Mouse (Mus musculus): ENCODE data around the gene Ptprm.
A peak's percentile ranks its signal among the peaks of the same experiment; 100 is the strongest.

The Ptprm gene

DNA sequence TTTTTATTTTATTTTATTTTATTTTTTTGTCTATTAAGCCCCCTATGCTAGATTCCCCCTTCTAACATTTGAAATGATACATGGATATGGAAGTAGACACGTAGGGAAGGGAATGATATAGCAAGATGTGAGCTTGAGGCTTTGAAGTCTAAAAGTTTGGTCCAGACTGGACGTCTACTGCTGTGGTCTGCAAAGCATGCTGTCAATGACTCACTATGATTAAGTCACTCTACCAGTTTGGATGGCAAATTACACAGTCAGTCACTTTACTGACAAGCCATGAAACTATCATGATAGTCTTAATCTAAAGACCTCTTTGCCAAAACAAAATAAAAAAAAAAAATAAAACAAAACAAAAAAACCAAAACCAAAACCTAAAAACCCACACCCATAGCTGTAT lies 363.5 kb downstream of the Ptprm start:
- peak; percentile 28 for DNase-seq (ENCODE audit: inconsistent ontology term)

DNA sequence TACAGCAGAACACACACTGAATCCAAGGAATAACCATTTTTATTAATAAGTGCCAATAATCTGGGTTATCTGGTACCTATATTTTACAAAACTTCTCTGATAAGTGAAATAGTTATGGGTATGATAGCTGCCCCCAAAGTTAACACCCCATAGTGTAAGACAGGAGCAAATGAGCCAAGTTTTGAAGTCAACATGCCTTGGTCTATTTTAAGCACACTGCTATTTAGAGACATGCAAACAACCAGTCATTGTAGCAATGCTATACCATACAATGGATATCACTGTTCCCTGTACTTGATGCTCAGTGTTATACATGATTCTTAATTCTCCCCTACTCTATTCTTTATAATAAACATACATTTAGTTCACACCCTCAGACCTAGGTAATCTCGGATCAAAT lies 366.2 kb downstream of the Ptprm start:
- DNase-seq (ENCODE audit: inconsistent ontology term), result no peak

DNA sequence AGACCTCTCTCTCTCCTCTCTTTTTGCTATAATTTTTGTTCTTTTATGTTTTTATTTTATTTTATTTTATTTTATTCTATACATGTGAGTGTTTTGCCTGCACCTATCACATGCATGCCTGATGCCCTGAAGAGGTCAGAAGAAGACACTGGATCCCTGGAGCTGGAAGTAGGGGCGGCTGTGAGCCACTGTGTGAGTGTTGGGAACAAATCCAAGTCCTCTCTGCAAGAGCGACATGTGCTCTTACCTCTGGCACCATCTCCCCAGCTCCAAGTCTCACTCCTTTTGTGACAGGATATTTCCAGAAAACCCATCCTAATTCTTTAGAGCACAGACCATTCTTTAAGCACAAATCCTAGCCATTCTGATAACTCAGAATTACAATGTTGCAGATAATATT lies 372.6 kb downstream of the Ptprm start:
- DNase-seq (ENCODE audit: inconsistent ontology term), result no peak

DNA sequence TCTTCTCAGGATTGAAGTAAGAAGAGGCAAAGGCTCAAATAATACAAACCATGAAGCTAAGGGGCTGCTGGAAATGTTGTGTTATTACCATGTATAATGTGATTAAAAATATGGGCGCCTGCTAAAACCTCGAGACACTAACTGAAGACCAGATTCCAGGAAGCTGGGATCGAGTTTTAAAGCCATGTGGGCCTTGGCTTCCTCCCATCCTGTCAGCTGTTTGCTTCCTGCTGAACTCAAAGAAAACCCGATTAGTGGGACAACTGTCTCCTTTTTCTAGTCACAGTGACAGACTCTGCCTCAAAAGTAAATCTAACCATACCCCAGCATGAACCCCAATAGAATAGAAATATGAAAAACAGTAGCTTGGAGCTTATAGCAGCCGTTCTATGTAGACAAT lies 374.3 kb downstream of the Ptprm start:
- no peak for DNase-seq (ENCODE audit: inconsistent ontology term)

DNA sequence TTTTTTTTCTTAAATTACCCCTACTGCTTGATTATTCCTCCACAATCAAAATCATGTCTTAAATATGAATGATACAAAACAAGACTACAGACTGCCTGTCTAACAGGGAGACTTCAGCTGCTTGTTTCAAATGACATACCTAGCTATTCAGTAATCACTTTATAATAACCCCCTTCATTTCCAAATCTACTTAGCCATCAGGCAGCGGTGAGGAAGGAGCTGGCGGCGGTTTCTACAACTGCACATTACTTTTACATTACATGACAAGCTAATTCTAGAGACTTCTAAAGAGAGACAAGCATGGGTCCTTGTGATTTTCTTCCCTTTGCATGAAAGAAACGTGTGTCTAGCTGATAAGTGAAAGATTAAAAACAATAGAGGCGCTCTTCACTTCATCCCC lies 377.8 kb downstream of the Ptprm start:
- DNase-seq (ENCODE audit: inconsistent ontology term), result no peak

DNA sequence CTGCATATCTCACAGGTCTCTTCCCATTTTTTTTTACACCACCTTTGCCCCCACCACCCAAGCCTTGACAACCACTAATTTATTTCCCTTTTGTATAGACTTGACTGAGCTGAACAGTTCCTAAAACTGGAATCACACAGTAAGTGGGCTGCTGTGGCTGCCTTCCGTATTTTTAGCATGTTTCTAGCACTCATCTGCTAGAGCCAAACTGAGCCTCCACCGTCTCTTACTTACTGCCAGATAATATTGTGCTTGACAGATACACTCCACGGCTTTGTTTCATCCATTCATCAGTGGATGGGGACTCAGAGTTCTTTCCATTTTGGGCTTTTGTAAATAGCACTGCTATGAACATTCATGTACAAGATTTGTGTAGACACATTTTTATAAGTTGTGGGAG lies 381.3 kb downstream of the Ptprm start:
- no peak for DNase-seq (ENCODE audit: inconsistent ontology term)

DNA sequence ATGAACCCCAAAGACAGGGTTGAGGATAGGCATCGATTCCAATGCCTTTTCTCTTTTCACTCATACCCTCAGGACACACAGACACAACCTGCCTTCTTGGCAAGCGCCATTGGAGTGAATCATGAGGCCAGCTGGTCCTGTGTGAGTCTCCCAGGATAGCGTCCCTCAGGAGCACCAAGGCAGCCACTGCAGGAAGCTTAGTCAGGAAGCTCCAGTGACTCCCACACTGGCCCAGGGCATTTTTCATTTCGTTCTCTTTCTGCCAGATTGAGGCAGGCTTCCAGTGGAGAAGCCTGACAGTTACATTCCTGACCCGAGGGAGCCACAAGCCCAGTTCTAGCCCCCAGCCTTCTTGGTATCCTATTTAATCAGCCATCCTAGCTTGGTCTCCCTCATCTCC lies 393.3 kb downstream of the Ptprm start:
- peak; percentile 90 for DNase-seq (ENCODE audit: inconsistent ontology term)

DNA sequence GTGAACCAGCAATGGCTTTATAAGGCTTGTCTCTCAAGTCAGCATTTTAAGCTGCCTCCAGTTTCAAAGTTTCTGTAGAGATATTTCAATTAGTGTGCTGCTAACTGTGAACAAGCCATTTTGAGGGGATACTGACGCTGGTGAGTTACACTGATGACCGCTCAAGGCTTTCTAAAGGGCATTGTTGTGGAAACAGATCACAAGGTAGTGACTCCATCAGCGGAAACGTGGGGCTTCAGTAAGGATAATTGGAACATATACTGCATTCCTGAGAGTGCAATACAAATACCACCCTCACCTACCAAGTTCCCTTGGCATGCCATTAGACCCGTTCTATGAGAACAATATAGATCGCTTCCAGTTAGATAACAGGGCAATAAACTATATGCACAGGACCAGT lies 393.7 kb downstream of the Ptprm start:
- DNase-seq (ENCODE audit: inconsistent ontology term), result peak; percentile 79

DNA sequence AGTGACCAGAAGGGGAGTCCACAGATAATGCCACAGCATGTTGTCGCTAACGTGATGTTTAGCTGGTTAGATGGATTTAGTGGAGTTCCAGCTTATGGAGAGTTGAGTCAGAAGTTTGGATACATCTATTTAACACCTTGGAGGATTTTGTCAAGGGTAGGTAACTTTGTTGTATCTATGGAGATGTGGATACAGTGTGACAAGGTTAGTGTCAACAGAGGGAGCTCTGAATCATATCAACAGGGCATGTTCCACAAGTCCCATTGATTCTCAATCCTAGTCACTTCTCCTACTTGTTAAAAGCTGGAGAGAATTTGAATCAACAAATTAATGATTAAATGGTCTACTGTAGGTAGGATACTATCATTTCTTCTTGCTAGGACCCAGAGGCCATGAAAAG lies 394.4 kb downstream of the Ptprm start:
- DNase-seq (ENCODE audit: inconsistent ontology term), result no peak

DNA sequence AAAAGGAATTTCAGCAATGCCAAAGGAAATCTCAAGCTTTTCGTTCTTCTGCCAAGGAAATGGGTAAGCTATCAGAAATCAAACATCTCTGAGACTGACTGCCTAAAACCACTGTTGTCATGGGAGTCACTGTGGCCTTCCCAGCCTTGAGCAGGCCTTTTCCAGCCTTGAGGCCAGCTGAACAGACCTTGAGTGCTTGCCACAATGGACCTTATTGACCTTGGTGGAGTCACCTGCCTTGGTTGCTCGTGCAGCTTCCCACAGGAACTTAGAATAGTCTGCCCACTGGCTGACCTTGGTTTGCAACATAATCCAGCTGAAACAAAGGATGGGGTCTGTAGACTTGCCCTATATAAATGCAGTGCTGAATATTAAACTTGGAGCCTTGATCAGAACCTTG lies 395.5 kb downstream of the Ptprm start:
- no peak for DNase-seq (ENCODE audit: inconsistent ontology term)

DNA sequence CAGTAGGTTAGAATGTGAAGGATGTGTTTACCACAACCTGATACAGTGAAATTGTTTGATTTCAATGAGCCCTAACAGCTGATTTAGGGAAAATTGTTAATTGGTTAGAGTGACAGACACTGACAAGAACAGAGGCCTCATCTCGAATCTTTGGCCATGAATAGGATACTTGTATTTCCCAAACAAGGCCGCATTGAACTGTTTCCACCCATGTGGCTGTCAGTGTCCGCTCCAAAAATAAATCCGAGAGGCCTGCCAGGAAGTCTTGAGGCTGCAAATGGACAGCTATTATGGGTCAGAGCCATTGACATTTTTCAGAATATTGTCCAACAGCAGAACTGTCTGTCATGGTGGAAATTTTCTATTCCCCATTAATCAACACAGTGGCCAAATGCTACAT lies 409.8 kb downstream of the Ptprm start:
- DNase-seq (ENCODE audit: inconsistent ontology term), result peak; percentile 71

DNA sequence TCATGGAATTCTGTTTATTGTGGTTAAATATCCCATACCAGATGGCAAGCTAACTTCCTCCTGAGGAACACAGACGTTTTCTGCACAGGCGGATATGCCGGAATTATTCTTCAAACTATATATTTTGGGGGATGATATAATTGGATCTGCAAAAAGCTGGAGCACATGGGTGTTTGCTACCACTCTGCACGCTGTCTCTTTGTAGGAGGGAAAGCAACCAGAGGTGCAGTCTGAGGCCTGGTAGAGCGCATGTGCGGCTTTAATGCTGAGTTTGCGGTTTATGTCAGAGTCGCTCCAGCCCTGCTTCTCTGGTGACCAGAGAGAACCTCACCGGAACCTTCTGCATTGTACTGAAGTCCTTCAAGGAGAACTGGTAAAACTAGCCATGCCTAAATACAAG lies 410.7 kb downstream of the Ptprm start:
- DNase-seq (ENCODE audit: inconsistent ontology term), result no peak

DNA sequence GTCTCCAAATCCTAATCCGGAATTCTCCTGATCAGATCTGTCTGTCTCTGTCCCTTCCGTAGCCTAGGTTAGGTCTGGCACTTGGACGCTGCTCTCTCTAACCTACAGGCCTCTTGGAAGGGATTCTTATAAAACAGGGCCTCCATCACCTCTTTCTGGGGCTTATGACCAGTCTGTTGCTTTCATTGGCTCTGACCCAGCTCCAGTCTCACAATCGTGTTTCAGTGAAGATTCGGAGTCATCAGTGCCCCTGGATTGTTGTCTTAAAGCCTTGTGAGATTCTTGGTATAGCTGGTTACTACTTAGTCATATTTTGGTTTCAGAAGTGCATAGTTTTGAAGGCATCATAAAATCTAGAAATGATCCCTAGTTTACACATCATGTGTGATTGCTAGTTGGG lies 428.6 kb downstream of the Ptprm start:
- no peak for DNase-seq (ENCODE audit: inconsistent ontology term)

DNA sequence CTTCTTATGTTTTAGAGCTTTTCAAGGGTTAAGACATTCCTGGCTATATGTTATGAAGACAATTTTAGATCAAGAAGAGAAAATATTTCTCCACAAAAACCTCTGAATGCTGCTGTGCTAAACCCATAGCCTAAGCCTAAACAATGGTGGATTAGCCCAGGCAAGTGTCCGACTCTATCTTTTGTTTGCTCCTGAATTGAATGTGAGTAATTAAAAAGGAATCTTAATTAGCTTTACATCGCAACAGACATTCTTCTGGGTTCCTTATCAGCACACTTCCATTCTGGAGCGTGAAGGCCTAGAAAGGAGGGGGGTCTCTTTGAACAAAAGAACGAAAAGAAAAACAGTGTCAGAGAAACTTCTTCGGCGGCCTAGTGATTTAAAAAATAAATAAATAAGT lies 439.6 kb downstream of the Ptprm start:
- peak; percentile 72 for DNase-seq (ENCODE audit: inconsistent ontology term)

DNA sequence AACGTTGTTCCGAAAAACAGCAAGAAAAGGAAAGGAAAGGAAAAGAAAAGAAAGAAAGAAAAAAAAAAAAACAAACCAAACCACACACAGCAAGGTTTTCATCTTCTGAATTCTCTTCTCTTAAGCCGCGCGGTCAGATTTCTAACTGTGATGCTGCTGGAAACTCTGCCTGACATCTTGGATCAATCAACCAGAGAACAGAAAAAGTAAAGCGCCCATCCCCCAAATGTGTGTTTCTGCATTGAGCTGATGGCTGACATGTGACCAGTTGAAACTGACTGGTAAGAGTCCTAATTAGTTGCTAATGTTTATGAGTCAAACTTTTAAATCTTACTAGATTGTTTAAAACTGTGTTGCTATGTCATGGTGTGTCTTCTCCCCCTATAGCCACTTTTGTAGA lies 441.7 kb downstream of the Ptprm start:
- DNase-seq (ENCODE audit: inconsistent ontology term), result peak; percentile 8

DNA sequence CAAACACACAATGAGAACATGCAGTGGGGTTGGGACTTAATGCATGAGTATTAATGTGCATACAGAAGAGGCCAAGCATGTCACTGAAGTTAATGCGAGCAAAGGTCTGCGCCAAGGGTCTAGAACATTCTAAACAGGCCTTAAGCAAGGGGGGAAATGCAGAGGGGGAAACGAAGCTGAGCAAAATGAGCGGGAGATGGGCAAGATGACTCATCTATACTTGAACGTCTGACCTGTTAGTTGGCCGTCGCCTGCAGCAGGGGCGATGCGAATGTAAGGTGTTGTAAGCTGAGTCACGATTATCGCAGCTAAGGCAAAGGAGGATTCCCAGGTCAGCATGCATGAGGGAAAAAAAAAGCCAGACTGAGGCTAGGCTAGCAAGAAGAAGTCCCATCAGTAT lies 442.1 kb downstream of the Ptprm start:
- DNase-seq (ENCODE audit: inconsistent ontology term), result no peak

DNA sequence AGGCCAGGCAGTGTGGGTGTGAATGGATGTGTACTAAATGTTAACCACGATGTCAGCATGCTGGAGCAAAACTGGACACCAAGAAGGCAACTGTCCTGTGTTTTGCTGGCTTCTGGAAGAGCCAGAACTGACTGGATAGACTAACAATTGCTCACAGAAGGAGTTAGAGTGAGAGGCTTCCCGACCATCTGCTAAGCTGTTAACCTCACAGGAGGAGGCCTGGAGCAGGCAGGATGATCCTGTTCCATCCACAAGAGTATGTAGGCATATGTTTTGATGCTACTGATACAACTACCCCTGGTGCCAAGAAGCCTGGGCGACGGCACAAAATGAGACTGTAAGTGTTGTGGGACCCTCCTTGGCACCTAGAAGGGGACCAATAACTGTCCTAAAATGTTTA lies 444.4 kb downstream of the Ptprm start:
- no peak for DNase-seq (ENCODE audit: inconsistent ontology term)

DNA sequence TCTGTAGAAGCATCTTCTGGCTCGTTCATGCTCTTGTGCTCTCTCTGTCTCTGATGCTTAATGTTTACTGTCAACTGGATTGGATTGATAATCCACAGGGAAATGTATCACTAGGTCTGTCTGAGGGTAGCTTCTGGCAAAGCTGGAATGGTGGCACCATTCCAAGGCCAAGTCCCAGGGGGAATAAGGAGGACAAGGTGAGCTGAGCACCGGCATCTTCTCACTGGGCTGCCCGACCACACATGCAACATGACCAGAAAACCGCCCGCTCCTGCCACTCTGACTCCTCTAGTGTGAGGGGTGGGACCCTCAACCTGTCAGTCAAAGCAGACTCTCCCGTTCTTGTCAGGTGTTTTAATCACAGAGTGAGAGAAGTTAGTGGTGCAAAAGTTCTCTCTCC lies 445.3 kb downstream of the Ptprm start:
- no peak for DNase-seq (ENCODE audit: inconsistent ontology term)

DNA sequence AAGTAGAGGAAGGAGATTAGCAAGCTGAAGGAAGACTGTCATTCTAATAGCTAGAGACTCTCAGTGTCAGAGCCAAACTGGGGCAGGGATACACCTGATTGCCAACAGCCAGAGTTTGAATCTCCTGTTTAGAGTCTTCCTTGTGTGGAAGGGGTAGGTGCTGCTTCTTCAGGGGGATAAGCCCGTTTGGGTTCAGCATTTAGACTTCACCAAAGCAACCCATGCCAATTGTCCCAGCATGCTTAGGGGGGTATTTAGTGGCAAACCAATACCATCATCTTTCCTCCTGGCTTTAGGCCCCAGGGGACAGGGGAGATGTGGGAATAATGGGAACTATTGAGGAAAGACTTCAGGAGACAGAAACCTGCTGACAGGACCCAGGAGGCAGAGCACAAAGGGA lies 460.1 kb downstream of the Ptprm start:
- no peak for DNase-seq (ENCODE audit: inconsistent ontology term)

DNA sequence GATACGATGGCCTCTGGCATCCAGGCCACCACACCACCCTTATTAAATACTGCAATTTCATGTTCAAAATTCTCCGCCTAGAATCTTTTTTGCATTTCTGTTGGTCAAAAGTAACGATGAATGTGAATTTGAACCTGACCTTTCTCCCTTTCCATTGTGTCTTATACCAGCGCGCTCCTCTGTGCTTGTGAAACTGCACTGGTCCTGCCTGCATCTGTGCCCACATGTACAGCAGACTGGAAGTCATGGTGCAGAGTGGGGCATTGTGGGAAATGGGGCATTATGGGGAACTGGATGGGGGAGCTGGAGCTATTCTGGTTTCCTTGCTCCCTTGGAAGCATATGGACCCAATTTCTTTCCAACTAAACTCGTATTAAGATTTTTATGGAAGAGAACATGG lies 462.3 kb downstream of the Ptprm start:
- no peak for DNase-seq (ENCODE audit: inconsistent ontology term)

DNA sequence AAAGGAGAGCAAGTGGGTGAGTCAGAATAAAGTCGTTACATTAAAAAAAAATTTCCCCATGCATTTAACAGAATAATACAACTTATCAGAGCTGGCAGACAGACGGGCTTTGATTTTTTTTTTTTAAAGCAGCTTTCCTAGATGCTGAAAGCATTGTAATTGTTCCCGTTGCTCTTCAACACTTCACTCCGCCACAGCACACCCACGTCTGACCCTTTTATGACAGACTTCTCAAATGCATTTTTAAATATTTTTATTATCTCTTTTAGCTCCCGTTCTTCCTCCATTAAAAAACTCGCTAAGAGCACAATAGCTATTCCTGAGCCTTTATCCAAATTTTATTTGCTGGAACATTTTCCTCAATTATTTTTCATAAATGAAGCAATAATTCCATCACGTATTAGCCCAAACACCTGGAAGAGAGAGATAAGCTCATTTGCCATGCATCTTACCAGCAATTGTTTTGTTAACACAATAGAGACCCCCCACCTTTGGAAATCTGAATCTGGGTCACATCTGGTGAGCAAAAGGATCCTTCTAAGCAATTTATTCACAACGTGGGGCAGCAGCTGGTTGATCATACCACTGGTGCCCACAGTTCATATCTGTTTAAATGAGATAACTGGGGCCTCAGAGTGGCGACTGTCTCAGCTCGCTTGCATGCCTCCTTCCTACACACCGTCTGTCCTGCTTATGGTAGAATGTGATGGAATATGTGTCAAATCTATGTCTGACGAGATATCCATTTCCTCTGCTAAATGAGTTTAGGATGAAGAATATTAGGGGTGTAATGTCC lies 463.0 kb downstream of the Ptprm start:
- no peak for DNase-seq (ENCODE audit: inconsistent ontology term)

DNA sequence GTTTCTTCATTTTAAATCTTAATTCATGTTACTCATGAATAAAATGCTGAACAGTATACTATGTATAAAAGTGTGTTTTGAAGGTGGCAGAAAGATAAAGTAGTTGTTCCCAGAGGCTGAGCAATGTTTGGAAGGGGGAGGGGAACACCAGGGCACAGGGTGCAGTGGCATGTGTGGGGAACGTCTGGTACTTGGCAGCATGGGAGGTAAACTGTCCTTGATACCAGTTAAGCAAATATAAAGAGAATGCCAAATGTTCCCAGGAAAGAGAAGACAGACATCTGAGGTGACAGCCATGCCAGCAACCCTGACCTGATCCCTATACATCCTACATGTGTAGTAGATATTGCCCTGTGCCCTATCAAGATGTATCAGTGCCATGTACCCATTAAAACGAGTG lies 472.0 kb downstream of the Ptprm start:
- DNase-seq (ENCODE audit: inconsistent ontology term), result no peak

DNA sequence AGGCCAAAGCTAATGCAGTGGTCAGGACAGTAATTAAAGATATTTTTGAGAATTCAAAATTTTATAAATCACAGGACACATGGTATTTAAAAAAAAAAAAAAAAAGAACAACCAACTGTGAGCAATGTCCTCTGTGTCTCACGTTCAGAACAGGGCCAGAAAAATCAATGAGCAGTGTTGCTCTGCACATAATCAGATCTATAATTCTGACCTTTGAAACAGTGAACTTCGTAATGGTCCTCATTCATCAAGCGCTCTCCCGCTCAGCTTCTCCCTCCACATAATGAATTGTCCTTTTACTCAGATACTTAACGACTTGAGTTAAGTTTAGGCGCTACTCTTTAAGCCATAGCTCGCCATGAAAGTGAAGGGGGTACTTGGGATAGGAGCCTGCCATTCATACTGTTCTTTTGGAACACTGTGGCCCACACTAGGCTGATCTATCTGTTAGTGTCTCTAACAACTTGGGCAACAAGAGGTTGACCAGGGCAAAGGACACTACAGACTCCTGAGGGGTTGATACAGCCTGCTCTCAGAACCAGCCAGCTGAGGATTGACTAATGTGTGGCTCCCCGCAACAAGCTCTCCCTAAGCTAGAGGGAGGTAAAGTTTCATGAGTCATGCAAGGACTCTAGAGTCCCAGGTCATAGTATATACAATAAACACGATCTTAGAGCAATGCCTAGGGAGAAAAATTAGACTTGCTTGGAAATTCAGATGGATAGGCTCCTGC lies 473.1 kb downstream of the Ptprm start:
- no peak for DNase-seq (ENCODE audit: inconsistent ontology term)

DNA sequence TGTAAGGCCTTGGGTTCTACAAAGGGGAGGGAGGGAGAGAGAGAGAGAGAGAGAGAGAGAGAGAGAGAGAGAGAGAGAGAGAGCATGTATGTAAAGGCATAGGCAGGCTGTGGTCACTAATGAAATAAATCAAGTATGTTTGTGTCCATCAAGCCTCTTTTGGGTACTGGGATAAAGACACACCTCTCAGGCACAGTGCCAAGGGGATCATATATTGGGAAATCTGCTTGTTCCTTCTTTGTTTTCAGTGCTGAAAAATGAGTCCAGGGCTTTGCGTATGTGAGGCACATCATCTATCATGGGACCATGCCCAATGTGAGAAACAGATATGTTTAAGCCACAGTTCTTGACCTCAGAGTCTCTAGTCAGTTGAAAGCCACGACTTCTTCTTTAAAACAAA lies 475.1 kb downstream of the Ptprm start:
- no peak for DNase-seq (ENCODE audit: inconsistent ontology term)

All from Muller cell, postnatal 12 days (primary cell).